Mouse (Mus musculus) limb, embryonic 11.5 days (tissue): ENCODE measurements around the gene Hpcal1. TPM values are rescaled to one million over a fixed set of nuclear protein-coding genes. Genes with fewer than 3 reads are reported as not detected.

Source experiments
- ATAC-seq: fragments of 200-750 bp; cut with Nextera tagmentation; 2 replicates; pipeline ENCODE4 v1.8.0; 2017; ENCODE audit warnings: low read depth; ENCODE audit not compliant: insufficient number of reproducible peaks, low FRiP score, low TSS enrichment
- DNase-seq: peaks from one replicate; pipeline ENCODE4 v3.0.0-alpha.2; 2015; ENCODE audit warnings: low spot score
- H3K27ac ChIP-seq: fragments of 300-500 bp; sonication (generic); replicated peaks from 2 replicates; pipeline ENCODE4 v1.5.1; 2014; ENCODE audit warnings: low read depth, mild to moderate bottlenecking, low read length
- H3K27me3 ChIP-seq: fragments of 300-500 bp; sonication (generic); 2 replicates; pipeline ENCODE4 v1.6.1; 2014; ENCODE audit warnings: mild to moderate bottlenecking, low read length, mixed read lengths; ENCODE audit not compliant: control insufficient read depth, insufficient read depth
- H3K36me3 ChIP-seq: fragments of 300-500 bp; sonication (generic); 2 replicates; pipeline ENCODE4 v1.6.1; 2014; ENCODE audit warnings: mild to moderate bottlenecking, low read length, moderate library complexity, mixed read lengths; ENCODE audit not compliant: control insufficient read depth, insufficient read depth
- H3K4me1 ChIP-seq: fragments of 300-500 bp; sonication (generic); 2 replicates; pipeline ENCODE4 v1.6.1; 2014; ENCODE audit warnings: low read length, mixed read lengths; ENCODE audit not compliant: control insufficient read depth, insufficient read depth
- H3K4me2 ChIP-seq: fragments of 300-500 bp; sonication (generic); 2 replicates; pipeline ENCODE4 v1.6.1; 2014; ENCODE audit warnings: low read depth, mild to moderate bottlenecking, moderate library complexity; ENCODE audit not compliant: severe bottlenecking
- H3K4me3 ChIP-seq: fragments of 300-500 bp; sonication (generic); 2 replicates; pipeline ENCODE4 v1.5.1; 2014; ENCODE audit warnings: low read depth, low read length
- H3K9ac ChIP-seq: fragments of 300-500 bp; sonication (generic); 2 replicates; pipeline ENCODE4 v1.6.1; 2014; ENCODE audit warnings: mild to moderate bottlenecking, low read length
- H3K9me3 ChIP-seq: fragments of 300-500 bp; sonication (generic); 2 replicates; pipeline ENCODE4 v1.6.1; 2016; ENCODE audit warnings: low read length; ENCODE audit not compliant: control insufficient read depth
- WGBS: fragments of 180-500 bp; shearing (Covaris S2); extraction: QIAGEN DNeasy Blood & Tissue Kit; methylation state at CpG from one replicate; pipeline ENCODE4 v1.1.7; 2014; 5-methylcytosine and 5-hydroxymethylcytosine counted together
- polyA plus RNA-seq: library from polyadenylated mRNA; unstranded; fragments of >200 nt; fragmentation: Nextera tagmentation; extraction: Ambion mirVana; gene quantifications from 2 replicates; pipeline ENCODE4 v1.2.1, GENCODE M21; 2014

The Hpcal1 gene
- polyA plus RNA-seq, 1 experiment from 2014 or later = 31.1 TPM

GRCm38 (mm10) chr12:17733114-17733904 lies 42.7 kb downstream of the Hpcal1 start:
- H3K36me3 ChIP-seq = no peaks in the 10 kb centered on the region
- H3K27me3 ChIP-seq = no peaks in the 10 kb centered on the region
- no peak for ATAC-seq
- WGBS = 21% methylated on average over 6 of the region's 6 CpGs
- no peaks in the 10 kb centered on the region for H3K9me3 ChIP-seq
- H3K27ac ChIP-seq = no peak overlapping the region
- H3K4me3 ChIP-seq = no peak overlapping the region
- no peak overlapping the region for H3K4me2 ChIP-seq
- peak; percentile 33 for DNase-seq
- no peak overlapping the region for H3K9ac ChIP-seq
- peaks cover 7% of the 10 kb centered on the region; the same call in 1 of the 2 replicates for H3K4me1 ChIP-seq

- Histone ChIP-seq H3K27ac (no peak overlapping the region), H3K36me3 (no peaks in the 10 kb centered on the region), H3K4me1 (peaks cover 7% of the 10 kb centered on the region; the same call in 1 of the 2 replicates), H3K9me3 (no peaks in the 10 kb centered on the region), H3K4me2 (no peak overlapping the region), H3K4me3 (no peak overlapping the region), H3K27me3 (no peaks in the 10 kb centered on the region), H3K9ac (no peak overlapping the region)
- DNase-seq (no peak), ATAC-seq (no peak)
- WGBS = 87% methylated on average over 6 of the region's 6 CpGs
Measured at GRCm38 (mm10) chr12:17736396-17736795, 45.7 kb downstream of the Hpcal1 start.

GRCm38 (mm10) chr12:17736859-17737577 lies 46.4 kb downstream of the Hpcal1 start:
- WGBS = 77% methylated on average over 10 of the region's 10 CpGs
- DNase-seq (no peak), ATAC-seq (no peak)
- no peaks in the 10 kb centered on the region for H3K27me3 ChIP-seq
- no peak overlapping the region for H3K4me3 ChIP-seq
- no peak overlapping the region for H3K4me2 ChIP-seq
- no peak overlapping the region for H3K9ac ChIP-seq
- H3K9me3 ChIP-seq = no peaks in the 10 kb centered on the region
- H3K4me1 ChIP-seq = peaks cover 7% of the 10 kb centered on the region; the same call in 1 of the 2 replicates
- H3K36me3 ChIP-seq = no peaks in the 10 kb centered on the region
- H3K27ac ChIP-seq = no peak overlapping the region

- H3K4me2 ChIP-seq = no peak overlapping the region
- WGBS = 84% methylated on average over 3 of the region's 3 CpGs
- no peak overlapping the region for H3K27ac ChIP-seq
- H3K9me3 ChIP-seq = no peaks in the 10 kb centered on the region
- H3K27me3 ChIP-seq = no peaks in the 10 kb centered on the region
- H3K9ac ChIP-seq = no peak overlapping the region
- no peaks in the 10 kb centered on the region for H3K36me3 ChIP-seq
- H3K4me1 ChIP-seq = peaks cover 9% of the 10 kb centered on the region
- DNase-seq (no peak), ATAC-seq (no peak)
- no peak overlapping the region for H3K4me3 ChIP-seq
Measured at GRCm38 (mm10) chr12:17737808-17738207, 47.2 kb downstream of the Hpcal1 start.

- DNase-seq (no peak), ATAC-seq (no peak)
- Histone ChIP-seq H3K4me3 (no peak overlapping the region), H3K4me1 (peaks cover 3% of the 10 kb centered on the region; the same call in 1 of the 2 replicates), H3K27me3 (no peaks in the 10 kb centered on the region), H3K9me3 (no peaks in the 10 kb centered on the region), H3K27ac (no peak overlapping the region), H3K9ac (no peak overlapping the region), H3K36me3 (no peaks in the 10 kb centered on the region), H3K4me2 (no peak overlapping the region)
- WGBS = 51% methylated on average over 6 of the region's 6 CpGs
Measured at GRCm38 (mm10) chr12:17738473-17738872, 47.8 kb downstream of the Hpcal1 start.

- DNase-seq = no peak
- H3K4me1 ChIP-seq = peaks cover 2% of the 10 kb centered on the region; the same call in 1 of the 2 replicates
- H3K4me2 ChIP-seq = no peak overlapping the region
- ATAC-seq = no peak
- H3K36me3 ChIP-seq = no peaks in the 10 kb centered on the region
- WGBS = 89% methylated on average over 1 of the region's 1 CpGs
- H3K9me3 ChIP-seq = no peaks in the 10 kb centered on the region
- no peak overlapping the region for H3K9ac ChIP-seq
- no peaks in the 10 kb centered on the region for H3K27me3 ChIP-seq
- H3K4me3 ChIP-seq = no peak overlapping the region
- H3K27ac ChIP-seq = no peak overlapping the region
Measured at GRCm38 (mm10) chr12:17740226-17740625, 49.6 kb downstream of the Hpcal1 start.

- H3K4me1 ChIP-seq = peaks cover 5% of the 10 kb centered on the region
- no peaks in the 10 kb centered on the region for H3K9me3 ChIP-seq
- no peak overlapping the region for H3K27ac ChIP-seq
- WGBS = 79% methylated on average over 17 of the region's 17 CpGs
- no peak for DNase-seq
- H3K27me3 ChIP-seq = no peaks in the 10 kb centered on the region
- no peak overlapping the region for H3K9ac ChIP-seq
- ATAC-seq = no peak
- H3K4me2 ChIP-seq = no peak overlapping the region
- no peak overlapping the region for H3K4me3 ChIP-seq
- H3K36me3 ChIP-seq = no peaks in the 10 kb centered on the region
Measured at GRCm38 (mm10) chr12:17741637-17742364, 51.1 kb downstream of the Hpcal1 start.

- Histone ChIP-seq H3K4me3 (no peak overlapping the region), H3K9ac (no peak overlapping the region), H3K36me3 (no peaks in the 10 kb centered on the region), H3K4me2 (no peak overlapping the region), H3K27me3 (no peaks in the 10 kb centered on the region), H3K9me3 (no peaks in the 10 kb centered on the region), H3K27ac (no peak overlapping the region), H3K4me1 (peaks cover 12% of the 10 kb centered on the region)
- ATAC-seq (no peak), DNase-seq (no peak)
- 71% methylated on average over 11 of the region's 11 CpGs for WGBS
Measured at GRCm38 (mm10) chr12:17742571-17743321, 52.1 kb downstream of the Hpcal1 start.
